Comparison of ENCODE assay signal across 16 mouse cellular contexts in the genomic region with DNA sequence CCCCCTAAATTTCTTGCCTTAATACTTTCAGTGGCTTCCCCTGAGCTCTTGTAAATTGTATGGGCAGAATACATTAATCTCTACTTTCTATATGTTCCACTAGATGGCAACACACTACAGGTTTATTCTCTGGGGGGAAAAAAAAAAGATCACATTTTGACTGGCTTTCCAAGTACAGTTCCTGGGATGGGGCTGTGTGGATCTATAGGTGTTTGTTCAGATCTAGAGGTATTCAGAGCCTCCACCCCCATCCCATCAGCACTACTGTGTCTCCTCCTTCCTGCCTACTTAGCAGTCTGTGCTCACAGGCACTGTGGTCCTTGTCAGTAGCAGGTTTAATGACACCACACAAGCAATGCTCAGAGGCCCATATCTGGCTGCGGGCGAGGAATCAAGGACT. TPM values are rescaled to one million over a fixed set of nuclear protein-coding genes. Genes with fewer than 3 reads are reported as not detected.
DNase-seq lines count a peak whose midpoint lies in the region; ATAC-seq and TF ChIP-seq lines count a peak whose summit lies in the region.
"Had no signal": no experiment of that assay in that cellular context is flagged by ENCODE, and none has a peak within 500 bp of the region (broad histone marks: within the 10 kb centered on the region; RNA-seq: fewer than 3 reads in every experiment).

No protein-coding gene starts in this region.

- H3K4me2 ChIP-seq in intestine, postnatal 0 days (replicated peaks; ENCODE audit: low read depth) = no peak overlapping the region
- no peak overlapping the region for H3K4me2 ChIP-seq in intestine, embryonic 15.5 days (replicated peaks)
- H3K4me2 ChIP-seq in stomach, postnatal 0 days (replicated peaks; ENCODE audit: low read depth) = no peak overlapping the region
- H3K4me2 ChIP-seq: embryonic facial prominence, embryonic 12.5 days; limb, embryonic 13.5 days had no signal

- H3K36me3 ChIP-seq in intestine, postnatal 0 days (ENCODE audit: control insufficient read depth, insufficient read depth) = no peaks in the 10 kb centered on the region
- H3K36me3 ChIP-seq in intestine, embryonic 15.5 days = no peaks in the 10 kb centered on the region
- 0 out of 2 replicates have a peak, but pooled peaks cover 3% of the 10 kb centered on the region for H3K36me3 ChIP-seq in stomach, postnatal 0 days (ENCODE audit: control insufficient read depth, insufficient read depth, low read length)
- H3K36me3 ChIP-seq: embryonic facial prominence, embryonic 12.5 days; heart, embryonic 10.5 days had no signal

- no peak for TF ChIP-seq EP300 in stomach, postnatal 0 days (optimal IDR thresholded peaks at IDR 0.05)

- no peaks in the 10 kb centered on the region for H3K27me3 ChIP-seq in intestine, postnatal 0 days (replicated peaks; ENCODE audit: control insufficient read depth, insufficient read depth, low read length)
- H3K27me3 ChIP-seq in intestine, embryonic 15.5 days (replicated peaks) = no peaks in the 10 kb centered on the region
- no peaks in the 10 kb centered on the region for H3K27me3 ChIP-seq in stomach, postnatal 0 days (ENCODE audit: control insufficient read depth, insufficient read depth, low read length)
- H3K27me3 ChIP-seq: embryonic facial prominence, embryonic 12.5 days; Patski had no signal

- DNase-seq in CD4-positive, CD25-positive, alpha-beta regulatory T cell, adult 2 months (ENCODE audit: low read depth, low spot score) = peak; percentile 25
- DNase-seq in thymus, postnatal 4 days = peak; percentile 38
- DNase-seq in thymus, postnatal 10 days (ENCODE audit: low spot score in 2 of 2) = no peak
- no peak for DNase-seq in stomach, postnatal 0 days (ENCODE audit: low spot score)
- no peak for DNase-seq in left cerebral cortex, postnatal 4 days
- DNase-seq: adrenal gland, postnatal 14 days; cerebellum, adult 11-12 months; lung, postnatal 4 days; right cerebral cortex, postnatal 14 days had no signal

- no peak overlapping the region for H3K27ac ChIP-seq in intestine, postnatal 0 days (ENCODE audit: low read depth, low read length)
- no peak overlapping the region for H3K27ac ChIP-seq in intestine, embryonic 15.5 days
- H3K27ac ChIP-seq in stomach, postnatal 0 days (replicated peaks) = no peak overlapping the region
- H3K27ac ChIP-seq: embryonic facial prominence, embryonic 12.5 days; heart, embryonic 10.5 days; limb, embryonic 13.5 days had no signal

- no peaks in the 10 kb centered on the region for H3K4me1 ChIP-seq in intestine, postnatal 0 days (replicated peaks; ENCODE audit: control insufficient read depth, insufficient read depth, low read length)
- no peaks in the 10 kb centered on the region for H3K4me1 ChIP-seq in intestine, embryonic 15.5 days (replicated peaks)
- H3K4me1 ChIP-seq in stomach, postnatal 0 days (replicated peaks; ENCODE audit: control insufficient read depth, insufficient read depth) = no peaks in the 10 kb centered on the region

- 69% methylated on average over 2 of the region's 2 CpGs for WGBS in intestine, postnatal 0 days
- WGBS in intestine, embryonic 15.5 days = 77% methylated on average over 2 of the region's 2 CpGs
- WGBS in stomach, postnatal 0 days = 77% methylated on average over 2 of the region's 2 CpGs

- H3K9ac ChIP-seq in intestine, postnatal 0 days (ENCODE audit: low read depth, low read length) = no peak overlapping the region
- H3K9ac ChIP-seq in intestine, embryonic 15.5 days = no peak overlapping the region
- H3K9ac ChIP-seq in stomach, postnatal 0 days (ENCODE audit: low read length) = no peak overlapping the region
- H3K9ac ChIP-seq: embryonic facial prominence, embryonic 12.5 days; limb, embryonic 13.5 days had no signal

- H3K4me3 ChIP-seq in intestine, postnatal 0 days (ENCODE audit: low read depth, low read length) = no peak overlapping the region
- H3K4me3 ChIP-seq in intestine, embryonic 15.5 days (replicated peaks) = no peak overlapping the region
- H3K4me3 ChIP-seq in stomach, postnatal 0 days (ENCODE audit: low read depth, low read length) = no peak overlapping the region
- H3K4me3 ChIP-seq: embryonic facial prominence, embryonic 12.5 days; heart, embryonic 10.5 days; limb, embryonic 13.5 days had no signal

- ATAC-seq in CD4-positive, CD25-positive, alpha-beta regulatory T cell, adult 4 months = no peak
- ATAC-seq in intestine, postnatal 0 days = no peak
- no peak for ATAC-seq in intestine, embryonic 15.5 days
- no peak for ATAC-seq in stomach, postnatal 0 days (ENCODE audit: low FRiP score, low TSS enrichment)
- ATAC-seq: Patski had no signal

- no peaks in the 10 kb centered on the region for H3K9me3 ChIP-seq in intestine, postnatal 0 days (ENCODE audit: control insufficient read depth)
- no peaks in the 10 kb centered on the region for H3K9me3 ChIP-seq in intestine, embryonic 15.5 days
- no peaks in the 10 kb centered on the region for H3K9me3 ChIP-seq in stomach, postnatal 0 days (ENCODE audit: control insufficient read depth, low read length)
- H3K9me3 ChIP-seq: embryonic facial prominence, embryonic 12.5 days; heart, embryonic 10.5 days; limb, embryonic 13.5 days had no signal

- TF ChIP-seq CTCF in intestine, postnatal 0 days (IDR thresholded peaks at IDR 0.05; ENCODE audit: low read depth) = peak; percentile 53
- peak; percentile 65 for TF ChIP-seq CTCF in stomach, postnatal 0 days (IDR thresholded peaks at IDR 0.05; ENCODE audit: low read depth)

- intact Hi-C loops in left cerebral cortex, postnatal 4 days (cut with DNase I) = loop anchor here (10.0 kb wide), 1 partner anchor 992 kb away; no protein-coding TSS in a partner anchor

RNA-seq across cellular contexts. Expression of a gene that starts 14.2 kb away (rescaled TPM):
- polyA plus RNA-seq in CD4-positive, CD25-positive, alpha-beta regulatory T cell, adult 4 months (2017; shearing (Covaris generic)) = 10 to 100 TPM; 27.0 TPM
- polyA plus RNA-seq in intestine, postnatal 0 days (2015; fragmentation: Nextera tagmentation; extraction: Ambion mirVana) = 6.7 and 7.4 TPM in 2 replicates
- 10.6 and 12.3 TPM in 2 replicates for polyA plus RNA-seq in intestine, embryonic 15.5 days (2015; fragmentation: Nextera tagmentation; extraction: Ambion mirVana)
- 7.8 and 8.3 TPM in 2 replicates for polyA plus RNA-seq in stomach, postnatal 0 days (2015; fragmentation: Nextera tagmentation; extraction: Ambion mirVana)
- 10 to 100 TPM; 13.9 to 16.0 TPM for total RNA-seq in left cerebral cortex, postnatal 4 days (2021)

RNA-seq across cellular contexts. Expression of a gene that starts 14.3 kb away (rescaled TPM):
- 10 to 100 TPM; 19.5 to 26.0 TPM for polyA plus RNA-seq in CD4-positive, CD25-positive, alpha-beta regulatory T cell, adult 4 months (2017; shearing (Covaris generic))
- polyA plus RNA-seq in intestine, postnatal 0 days (2015; fragmentation: Nextera tagmentation; extraction: Ambion mirVana) = 1.4 and 2.3 TPM in 2 replicates
- polyA plus RNA-seq in intestine, embryonic 15.5 days (2015; fragmentation: Nextera tagmentation; extraction: Ambion mirVana) = 2.7 and 3.8 TPM in 2 replicates
- 1.4 and 1.8 TPM in 2 replicates for polyA plus RNA-seq in stomach, postnatal 0 days (2015; fragmentation: Nextera tagmentation; extraction: Ambion mirVana)
- 10 to 100 TPM; 11.2 to 15.9 TPM for total RNA-seq in left cerebral cortex, postnatal 4 days (2021)

RNA-seq across cellular contexts. Expression of a gene that starts 40.1 kb away (rescaled TPM):
- not detected for polyA plus RNA-seq in CD4-positive, CD25-positive, alpha-beta regulatory T cell, adult 4 months (2017; shearing (Covaris generic))
- 2.0 and 2.4 TPM in 2 replicates for polyA plus RNA-seq in intestine, postnatal 0 days (2015; fragmentation: Nextera tagmentation; extraction: Ambion mirVana)
- polyA plus RNA-seq in intestine, embryonic 15.5 days (2015; fragmentation: Nextera tagmentation; extraction: Ambion mirVana) = 2.4 and 2.6 TPM in 2 replicates
- 2.5 and 2.9 TPM in 2 replicates for polyA plus RNA-seq in stomach, postnatal 0 days (2015; fragmentation: Nextera tagmentation; extraction: Ambion mirVana)
- total RNA-seq in left cerebral cortex, postnatal 4 days (2021) = 100 to 1,000 TPM; 101 to 104 TPM

Comparison
In these comparisons a context has a peak if more than half of its experiments do, and no peak if none do; other contexts are left out.
1. DNase-seq: peak in CD4-positive, CD25-positive, alpha-beta regulatory T cell, adult 2 months (single experiment) and thymus, postnatal 4 days (single experiment); none in thymus, postnatal 10 days (0 of 2), stomach, postnatal 0 days (single experiment) and left cerebral cortex, postnatal 4 days (single experiment).